Mouse (Mus musculus) adrenal gland, postnatal 4 days (tissue): Measurements from ENCODE around the gene Vamp9. TPM values are rescaled to one million over a fixed set of nuclear protein-coding genes. Genes with fewer than 3 reads are reported as not detected.

ENCODE experiments used
- DNase-seq, 2 experiments: peaks; one replicate each; pipeline ENCODE4 v3.0.0; 2021 to 2022; ENCODE audit warnings: low spot score in 2 of 2, mixed read lengths in 2 of 2
- total RNA-seq, 2 experiments: library from RNA; stranded (reverse); gene quantifications; 2 replicates each; pipeline ENCODE4 v1.2.3; 2021

Gene Vamp9
- total RNA-seq, 2 experiments from 2014 or later, result 0.59 to 1.4 TPM

DNA sequence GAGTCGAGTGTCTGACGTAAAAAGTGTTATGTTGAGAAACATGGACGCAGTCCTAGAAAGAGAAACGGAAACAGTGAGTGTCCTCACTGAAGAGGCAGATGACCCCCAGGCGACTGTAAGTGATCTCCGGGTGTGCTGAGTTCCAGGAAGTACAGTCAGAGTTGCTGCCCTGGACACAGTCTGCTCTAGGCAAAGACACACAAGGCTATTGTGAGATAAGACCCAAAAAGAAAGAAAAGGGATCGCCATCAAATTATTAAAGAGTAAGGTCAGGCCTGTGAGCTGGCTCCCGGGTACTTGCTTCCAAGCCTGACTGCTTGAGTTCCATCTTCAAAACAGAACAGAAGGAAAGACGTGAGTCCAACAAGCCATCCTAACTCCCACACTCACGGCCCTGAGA lies 35.2 kb downstream of the Vamp9 start:
- DNase-seq, result no peak

DNA sequence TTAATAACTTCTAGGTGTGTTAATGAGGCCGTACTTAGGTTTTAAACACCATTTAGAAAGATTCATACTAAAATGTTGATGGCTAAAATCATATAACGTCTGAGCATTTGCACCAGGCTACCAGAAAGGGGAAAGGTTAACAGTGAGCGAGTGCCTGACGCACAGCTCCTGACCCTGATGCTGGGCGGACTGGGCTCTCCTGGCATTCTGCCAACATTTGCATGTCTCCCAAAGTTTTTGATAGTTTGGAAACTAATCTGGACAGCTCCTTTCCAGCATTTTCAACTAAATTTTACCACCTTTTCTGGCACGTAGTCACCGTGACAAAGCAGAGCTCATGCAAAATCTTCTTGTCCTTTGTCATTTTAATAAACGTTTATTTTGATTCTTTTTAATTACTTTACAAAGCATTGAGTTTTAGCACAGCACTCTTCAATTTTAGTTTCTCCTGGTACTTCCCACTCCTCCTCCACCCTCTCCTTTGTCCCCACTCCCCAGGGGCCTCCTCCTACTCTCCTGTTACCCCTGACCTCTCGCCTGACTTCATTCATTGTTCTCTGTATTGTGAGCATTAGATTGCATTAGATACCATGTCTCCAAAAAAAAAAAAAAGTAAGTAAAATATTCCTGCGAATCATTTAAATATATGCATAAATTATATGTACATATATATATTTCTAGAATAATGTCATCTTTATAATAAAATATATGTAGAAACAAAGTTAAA lies 35.9 kb downstream of the Vamp9 start:
- no peak for DNase-seq

DNA sequence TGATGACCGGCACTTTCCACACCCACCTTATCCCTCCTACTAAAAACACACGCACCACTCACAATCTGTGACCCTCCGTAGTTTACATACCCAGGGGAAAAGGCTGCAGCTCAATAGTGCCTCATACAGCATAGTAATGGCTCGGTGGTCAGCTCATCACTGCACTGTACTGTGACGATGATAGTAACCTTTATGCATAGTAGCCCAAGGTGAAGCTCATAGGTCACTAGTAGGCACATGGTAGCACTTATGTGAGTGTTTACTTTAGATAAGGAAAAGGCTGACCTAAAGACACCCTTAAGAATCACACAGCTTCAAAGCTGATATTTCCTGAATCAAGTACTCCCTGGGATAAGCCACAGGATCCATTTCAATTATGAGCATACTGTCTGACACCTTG lies 46.5 kb downstream of the Vamp9 start:
- no peak for DNase-seq

DNA sequence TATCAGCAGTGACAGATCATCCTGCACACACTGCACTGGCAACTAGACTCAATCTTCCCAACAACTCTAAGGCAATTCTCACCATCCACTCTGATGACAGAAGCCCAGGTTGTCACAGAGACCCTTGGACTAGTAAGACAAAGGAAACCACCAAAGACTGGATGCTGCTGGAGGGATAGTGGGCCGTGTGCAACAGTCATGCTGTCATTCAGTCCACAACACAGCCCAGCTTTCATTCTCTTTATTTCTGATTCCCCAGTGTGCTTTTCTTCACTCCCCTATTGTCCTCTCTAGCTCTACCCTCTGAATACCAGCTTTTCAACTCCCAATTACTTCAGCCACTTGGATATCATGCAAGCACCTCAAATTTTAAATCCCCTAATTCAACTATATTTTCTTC lies 47.8 kb downstream of the Vamp9 start:
- DNase-seq, result no peak

DNA sequence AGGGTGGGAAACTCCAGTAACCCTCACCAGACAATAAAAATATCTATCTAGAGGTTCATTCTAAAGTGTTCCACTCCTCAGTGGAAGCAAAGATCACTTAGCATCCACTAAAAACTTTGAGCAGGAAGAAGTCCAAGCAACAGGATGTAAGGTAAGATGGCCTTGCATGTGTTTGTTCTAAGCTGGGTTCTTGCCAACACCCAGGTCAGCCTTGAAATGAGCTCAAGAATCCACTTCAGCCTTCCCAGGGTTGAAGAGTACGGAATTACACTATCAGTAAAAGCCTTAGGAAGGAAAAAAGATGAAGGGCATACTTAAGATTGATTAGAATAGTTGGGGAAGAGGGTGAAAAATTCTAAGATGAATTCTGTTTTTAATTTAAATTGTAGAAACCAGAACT lies 52.6 kb downstream of the Vamp9 start:
- no peak for DNase-seq

DNA sequence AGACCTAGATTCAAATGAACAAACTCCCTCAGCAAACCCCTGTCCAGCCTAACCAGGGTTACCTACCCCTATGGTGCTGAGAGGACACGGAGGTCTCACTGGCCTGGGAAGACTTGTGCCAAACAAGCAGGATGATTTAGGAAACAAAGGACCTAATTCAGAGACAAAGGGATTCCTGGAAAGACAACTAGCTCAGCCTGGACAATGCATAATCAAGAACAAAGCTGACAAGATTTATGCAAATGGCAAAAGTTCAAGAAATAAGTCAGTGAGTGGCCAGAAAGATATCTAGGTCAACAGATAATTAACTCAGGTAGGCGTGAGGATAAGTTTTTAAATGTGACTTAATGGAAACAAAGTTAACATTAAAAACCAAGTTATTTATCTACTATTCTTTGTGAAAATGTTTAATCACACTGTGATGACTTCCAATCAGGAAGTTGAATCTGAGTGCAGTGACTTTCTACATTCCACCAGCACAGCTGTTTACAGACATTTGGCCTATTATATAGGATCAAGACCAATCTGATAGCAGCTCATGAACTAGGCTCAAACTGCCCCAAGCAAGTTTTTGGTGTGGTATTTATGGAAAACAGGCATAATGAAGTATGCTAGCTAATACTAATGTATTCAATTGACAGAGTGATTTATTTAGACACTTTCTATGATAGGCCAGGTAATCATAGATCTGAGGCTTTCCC lies 53.3 kb downstream of the Vamp9 start:
- DNase-seq, result no peak

DNA sequence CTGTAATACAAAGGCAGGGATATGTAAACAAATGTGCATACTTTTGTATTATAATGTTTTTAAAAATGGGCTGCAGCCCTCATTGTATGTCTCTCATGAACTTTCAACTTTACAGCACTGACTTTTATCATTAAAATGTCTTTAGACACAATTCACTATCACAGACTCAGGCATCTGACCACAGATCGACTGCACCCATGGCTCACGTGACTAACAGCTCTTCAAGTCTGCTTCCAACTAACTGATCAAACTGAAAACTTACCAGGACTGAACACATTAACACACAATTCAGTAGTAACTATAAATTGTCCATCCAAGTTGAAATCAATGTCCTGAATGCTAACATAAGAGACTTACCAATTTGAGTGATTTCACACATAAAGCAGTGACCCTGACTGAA lies 53.9 kb downstream of the Vamp9 start:
- no peak for DNase-seq

DNA sequence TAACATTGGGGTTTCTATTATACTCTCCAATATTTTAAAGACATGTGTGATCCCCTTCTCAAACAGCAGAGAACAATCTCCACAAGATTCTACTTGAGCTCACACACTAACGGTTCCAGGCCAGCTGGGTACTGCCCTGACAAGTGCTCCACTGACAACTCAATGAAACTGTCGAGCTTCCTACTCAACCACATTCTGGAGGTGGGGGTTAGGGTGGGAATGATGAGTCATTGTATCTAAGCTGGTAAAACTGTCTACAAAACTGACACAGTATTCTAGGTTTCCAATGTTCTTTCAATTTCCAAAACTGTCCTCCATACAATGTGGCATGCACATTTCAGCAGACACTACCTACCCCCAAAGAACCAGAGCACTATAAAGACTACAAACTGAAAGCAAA lies 67.9 kb downstream of the Vamp9 start:
- no peak for DNase-seq

DNA sequence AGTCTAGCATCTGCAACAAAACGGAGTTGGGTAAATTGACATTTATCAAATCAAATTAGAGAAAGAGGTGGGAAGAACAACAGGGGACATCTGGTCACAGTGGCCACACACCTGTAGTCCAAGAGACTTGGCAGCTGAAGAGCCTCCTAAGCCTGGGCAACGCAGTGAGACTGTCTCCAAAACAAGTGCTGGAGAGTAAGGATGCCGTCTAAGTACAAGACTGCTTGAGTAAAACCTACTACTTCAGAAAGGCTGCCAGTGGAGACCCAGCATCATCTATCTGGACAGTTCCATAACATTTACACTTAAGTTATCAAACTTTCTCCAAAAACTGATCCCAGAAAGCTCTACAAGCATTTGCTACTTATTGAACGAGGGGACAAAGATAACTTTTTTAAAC lies 69.0 kb downstream of the Vamp9 start:
- DNase-seq, result no peak

DNA sequence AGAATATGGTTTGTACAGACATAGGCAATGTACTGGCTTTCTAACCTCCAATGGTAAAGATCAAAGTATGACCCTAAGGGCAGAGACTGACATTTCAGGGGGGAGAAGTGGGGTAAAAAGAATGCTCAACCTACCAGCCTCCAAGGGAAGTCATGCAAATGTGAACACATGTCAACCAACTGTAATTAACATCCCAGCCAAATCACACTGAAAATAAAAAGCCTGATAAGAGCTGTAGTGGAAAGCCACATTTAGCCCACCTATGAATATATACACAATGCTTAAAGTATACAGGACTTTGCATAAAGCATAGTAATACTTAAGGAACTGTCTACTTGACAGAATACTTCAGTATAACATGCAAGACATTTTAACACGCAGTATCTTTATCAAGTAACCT lies 69.7 kb downstream of the Vamp9 start:
- no peak for DNase-seq

DNA sequence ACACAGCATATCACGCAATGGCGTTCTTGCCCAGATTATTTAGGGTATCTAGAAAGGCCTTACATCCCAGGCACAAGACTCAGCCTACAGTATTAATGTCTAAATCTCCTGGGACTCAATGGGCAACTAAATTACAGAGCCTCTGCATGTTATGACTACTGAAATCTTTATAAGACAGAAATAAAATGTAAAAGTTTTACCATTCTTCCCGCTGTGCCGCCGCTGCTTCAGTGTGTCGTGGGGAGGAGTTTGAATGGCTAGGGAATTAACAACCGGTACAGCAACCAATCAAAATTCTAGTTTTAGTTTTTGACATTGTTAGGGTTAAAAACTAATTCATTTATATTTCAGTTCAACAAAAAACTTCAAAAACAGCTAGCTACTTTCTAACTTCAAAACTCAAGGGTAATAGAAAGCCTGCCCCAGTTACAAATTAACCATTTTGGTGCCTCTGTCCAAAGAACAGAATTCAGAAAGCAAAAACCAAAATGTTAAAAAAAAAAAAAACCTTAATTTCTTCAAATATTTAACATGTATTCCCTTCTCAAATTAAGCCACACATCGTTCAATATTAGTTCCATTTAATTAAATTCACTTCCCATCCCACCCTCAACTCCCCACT lies 70.4 kb downstream of the Vamp9 start:
- DNase-seq, result no peak

DNA sequence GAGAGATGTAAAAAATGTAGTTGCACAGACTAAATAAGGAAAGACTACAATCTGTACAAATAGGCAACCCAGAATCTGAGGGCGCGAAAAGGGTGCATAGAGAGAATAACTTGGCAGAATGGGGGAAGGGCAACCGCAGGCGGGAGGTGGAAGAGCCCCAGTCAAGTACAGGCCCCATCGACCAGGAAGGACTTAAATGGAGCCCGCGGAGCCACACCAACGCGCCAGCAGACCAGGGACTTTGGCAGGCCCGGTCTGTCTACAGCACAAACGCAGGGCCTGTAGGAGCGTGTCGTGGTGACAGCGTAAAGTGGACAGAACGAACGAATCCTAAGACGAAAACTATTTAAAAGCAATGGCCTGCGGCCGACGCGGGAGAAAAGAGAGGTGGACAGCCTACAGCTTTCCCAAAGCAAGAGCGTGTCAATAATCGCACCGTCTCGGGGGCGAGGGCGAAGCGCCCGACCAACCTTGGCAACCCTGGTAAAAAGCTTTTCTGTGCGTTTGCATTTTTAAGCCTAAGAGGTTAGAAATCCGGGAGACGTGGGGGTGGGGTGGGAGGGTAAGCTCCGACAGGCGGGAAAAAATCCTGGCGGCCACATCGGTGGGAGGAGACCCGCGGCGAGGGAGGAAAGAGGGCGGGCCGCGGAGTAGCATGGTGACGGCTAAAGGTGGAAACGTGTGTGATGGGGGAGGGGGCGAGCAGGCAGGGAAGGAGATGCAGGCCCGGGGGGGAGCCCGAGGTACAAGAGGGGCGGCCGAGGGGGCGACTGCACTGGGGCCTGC lies 71.7 kb downstream of the Vamp9 start:
- DNase-seq, result peak; percentile 53 to 66

DNA sequence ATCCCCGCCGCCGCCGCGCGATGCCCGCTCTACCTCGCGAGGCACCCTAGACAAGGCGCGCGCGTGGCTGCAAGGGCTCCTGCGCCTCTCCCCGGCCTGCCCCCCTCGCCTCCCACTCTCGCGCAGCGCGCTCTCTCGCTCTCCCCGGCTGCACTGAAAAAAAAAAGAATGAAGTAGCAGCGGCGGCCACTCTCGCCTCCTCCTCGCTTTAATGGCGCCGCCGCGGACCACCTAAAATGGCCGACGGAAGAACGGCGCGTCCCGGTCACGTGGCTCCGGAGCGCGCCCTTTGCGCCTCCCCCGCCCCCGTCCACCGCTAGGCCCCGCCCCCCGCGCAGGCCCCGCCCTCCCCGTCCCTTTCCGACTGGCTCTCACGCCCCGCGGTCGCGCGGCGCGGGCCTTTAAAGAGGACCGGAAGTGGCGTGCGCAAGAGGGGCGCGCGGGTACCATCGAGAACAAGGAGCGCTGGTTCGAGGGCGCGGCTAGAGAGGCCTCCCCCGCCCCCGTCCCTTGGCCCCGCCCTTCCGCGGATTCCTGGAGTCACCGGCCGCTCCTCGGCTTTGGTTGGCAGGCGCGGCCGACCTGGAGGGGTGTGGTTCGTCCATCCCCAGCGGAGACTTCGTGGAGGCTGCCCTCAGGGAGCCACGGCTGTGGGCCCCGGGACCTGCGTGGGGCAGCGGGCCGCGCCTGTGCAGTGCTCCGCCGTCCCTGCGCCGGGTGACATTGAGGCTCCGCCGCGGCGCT lies 72.8 kb downstream of the Vamp9 start, which contains the start of the genes Hnrnpd and 4930524J08Rik:
Gene Hnrnpd, minus strand, starts transcription at position 240 of the 744 bp plus-strand sequence.
Gene 4930524J08Rik, plus strand, starts transcription at position 363 of the 744 bp plus-strand sequence.
- peak; percentile 76 to 87 for DNase-seq

DNA sequence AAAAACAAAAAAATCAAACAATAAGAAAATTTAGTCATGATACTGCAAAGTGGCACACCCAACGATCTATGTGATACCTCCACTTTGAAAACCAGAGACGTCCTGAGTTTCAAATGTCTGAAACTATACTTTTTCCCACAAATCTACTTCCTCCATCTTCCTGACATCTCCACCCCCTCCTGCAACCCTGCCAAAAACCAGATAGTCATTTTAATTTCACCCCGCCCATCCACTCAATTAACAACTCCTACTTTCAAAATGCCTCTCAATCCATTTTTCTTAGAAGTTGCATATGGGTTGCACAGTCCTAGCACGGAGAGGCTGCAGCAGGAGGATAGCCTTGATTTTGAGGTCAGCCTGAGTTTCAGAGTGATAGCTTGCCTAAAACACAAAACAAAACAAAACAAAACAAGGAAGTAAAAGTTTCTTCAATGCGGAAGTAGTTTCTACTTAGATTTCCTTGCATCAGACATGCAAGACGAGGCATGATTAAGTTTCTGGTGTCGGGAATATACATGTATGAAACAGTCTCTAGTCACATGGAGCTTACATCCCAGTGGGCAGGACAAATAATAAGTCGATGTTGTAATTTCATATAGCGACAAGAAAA lies 77.5 kb downstream of the Vamp9 start:
- no peak for DNase-seq

DNA sequence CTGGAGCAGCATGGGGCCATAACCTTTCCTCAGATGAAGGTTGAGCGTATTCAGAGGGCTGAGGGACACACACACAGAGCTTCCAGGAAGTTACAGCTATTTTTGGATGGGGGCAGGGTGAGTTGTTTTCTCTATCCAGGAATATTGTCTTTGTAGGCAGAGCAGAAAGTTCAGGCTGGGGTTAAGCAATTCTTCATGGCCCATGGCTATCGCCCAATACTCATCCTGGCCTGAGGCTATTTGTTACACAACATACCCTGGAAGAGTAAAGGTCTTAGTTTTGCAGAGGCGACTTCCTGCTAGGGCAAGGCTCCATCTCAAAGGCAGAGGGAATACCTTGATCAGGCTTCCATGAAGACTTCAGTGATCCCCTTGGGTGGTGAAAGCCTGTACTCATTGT lies 88.1 kb downstream of the Vamp9 start:
- DNase-seq, result no peak

DNA sequence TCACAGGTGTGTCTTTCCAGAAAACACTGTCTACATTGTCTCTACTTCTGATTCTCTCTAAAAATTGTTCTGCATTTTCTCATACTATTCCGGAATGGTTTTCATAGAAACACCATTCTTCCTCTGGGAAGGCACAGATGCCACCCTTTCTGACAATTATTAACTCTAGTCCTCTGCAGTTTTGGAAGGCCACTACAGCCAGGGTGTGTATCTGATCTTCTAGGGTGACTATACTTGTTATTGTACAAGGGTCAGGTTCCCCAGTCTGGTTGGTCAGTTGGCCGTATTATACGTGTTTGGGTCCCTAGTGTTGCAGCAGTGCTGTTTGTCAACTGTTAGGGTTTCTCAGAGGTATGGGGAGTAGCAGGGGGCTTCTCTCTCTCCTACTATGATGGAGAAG lies 88.6 kb downstream of the Vamp9 start:
- DNase-seq, result no peak

DNA sequence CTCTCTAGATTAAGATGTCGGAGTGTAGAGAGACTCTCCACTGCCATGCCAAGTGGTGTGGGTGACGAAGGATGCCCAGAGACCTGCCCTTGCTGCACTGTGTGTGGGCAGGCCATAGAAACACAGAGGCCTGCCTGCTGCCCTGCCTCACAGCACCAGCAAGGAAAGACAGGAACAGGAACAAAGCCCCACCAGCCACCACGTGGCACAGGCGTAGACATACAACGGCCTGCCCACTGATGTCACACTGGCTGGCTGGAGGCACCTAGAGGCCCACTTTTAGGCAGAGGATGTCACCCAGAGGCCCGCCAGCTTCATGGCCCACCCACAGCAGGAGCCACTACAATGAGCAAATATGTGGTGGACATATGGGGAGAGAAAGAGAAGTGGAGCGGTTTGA lies 94.0 kb downstream of the Vamp9 start:
- no peak for DNase-seq

DNA sequence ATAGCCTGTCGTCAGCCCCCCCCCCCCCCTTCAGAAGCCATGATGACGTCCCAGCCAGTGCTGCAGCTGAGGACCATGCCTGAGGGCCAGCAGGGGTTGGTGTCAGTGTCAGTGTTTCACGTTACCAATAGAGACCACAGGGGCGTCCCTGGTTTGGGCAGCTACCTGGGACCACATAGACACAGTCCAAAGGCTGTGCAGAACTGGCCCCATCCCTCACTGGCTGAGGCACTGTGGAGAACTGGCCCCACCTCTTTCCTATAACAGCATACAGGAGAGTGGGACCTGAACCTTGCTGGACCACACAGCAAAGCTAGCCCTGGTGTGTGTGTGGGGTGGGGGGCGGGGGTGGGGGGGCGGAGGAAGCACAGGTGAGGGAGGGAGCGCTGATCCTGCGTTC lies 94.4 kb downstream of the Vamp9 start:
- no peak for DNase-seq
